Comparison of ENCODE assay signal across 8 mouse cellular contexts in genomic region chr1:118321661-118322201, GRCm38 (mm10). TPM values are rescaled to one million over a fixed set of nuclear protein-coding genes. Genes with fewer than 3 reads are reported as not detected.
DNase-seq lines count a peak whose midpoint lies in the region; ATAC-seq and TF ChIP-seq lines count a peak whose summit lies in the region.

Nifk (plus strand) TSS chr1:118321839.

- TF ChIP-seq POLR2A in brain, embryonic 14.5 days (IDR thresholded peaks at IDR 0.05; ENCODE audit: borderline replicate concordance, extremely low read depth, insufficient read depth, insufficient read length, poor library complexity, severe bottlenecking) = peak; percentile 19; the same call in 1 of the 2 replicates

- no peaks in the 10 kb centered on the region for H3K27me3 ChIP-seq in C2C12 (ENCODE audit: control insufficient read depth, insufficient read depth, insufficient read length)
- H3K27me3 ChIP-seq in erythroblast, embryonic 14.5 days (ENCODE audit: control insufficient read depth) = peaks cover 27% of the 10 kb centered on the region
- H3K27me3 ChIP-seq in heart, embryonic 12.5 days (replicated peaks) = 0 out of 2 replicates have a peak, but pooled peaks cover 8% of the 10 kb centered on the region
- H3K27me3 ChIP-seq in kidney, postnatal 0 days (ENCODE audit: insufficient read depth, low read length) = no peaks in the 10 kb centered on the region
- H3K27me3 ChIP-seq in liver, embryonic 11.5 days (replicated peaks; ENCODE audit: control insufficient read depth, insufficient read depth, low read length) = no peaks in the 10 kb centered on the region
- no peaks in the 10 kb centered on the region for H3K27me3 ChIP-seq in stomach, embryonic 14.5 days (ENCODE audit: control insufficient read depth, insufficient read depth, low read length)

- peaks cover 29% of the 10 kb centered on the region for H3K4me1 ChIP-seq in erythroblast, embryonic 14.5 days (ENCODE audit: control insufficient read depth)
- H3K4me1 ChIP-seq in heart, embryonic 12.5 days (replicated peaks) = peaks cover 6% of the 10 kb centered on the region
- peaks cover 9% of the 10 kb centered on the region for H3K4me1 ChIP-seq in kidney, postnatal 0 days (replicated peaks; ENCODE audit: insufficient read depth, low read length)
- H3K4me1 ChIP-seq in liver, embryonic 11.5 days (replicated peaks; ENCODE audit: control insufficient read depth, insufficient read depth, low read length) = peaks cover 6% of the 10 kb centered on the region; the same call in 1 of the 2 replicates
- H3K4me1 ChIP-seq in stomach, embryonic 14.5 days (ENCODE audit: control insufficient read depth, insufficient read depth, low read length) = peaks cover 9% of the 10 kb centered on the region; the same call in 1 of the 2 replicates

- peak; percentile 88 for ATAC-seq in heart, embryonic 12.5 days (ENCODE audit: insufficient number of reproducible peaks, low FRiP score)
- peak; percentile 91 for ATAC-seq in kidney, postnatal 0 days (replicated peaks; ENCODE audit: low FRiP score, low read depth)
- ATAC-seq in liver, embryonic 11.5 days (replicated peaks; ENCODE audit: low FRiP score) = peak; percentile 87
- ATAC-seq in stomach, embryonic 14.5 days (ENCODE audit: insufficient number of reproducible peaks, insufficient read depth, low FRiP score, low read depth) = peak; percentile 90

- under 1% methylated on average over 37 of the region's 37 CpGs for WGBS in heart, embryonic 12.5 days
- 0% methylated on average over 37 of the region's 37 CpGs for WGBS in kidney, postnatal 0 days
- under 1% methylated on average over 37 of the region's 37 CpGs for WGBS in liver, embryonic 11.5 days
- WGBS in stomach, embryonic 14.5 days = 0% methylated on average over 37 of the region's 37 CpGs

- H3K27ac ChIP-seq in heart, embryonic 12.5 days (ENCODE audit: poor library complexity, severe bottlenecking) = peak within 1 kb of the TSS; percentile 6; the same call in 1 of the 2 replicates
- H3K27ac ChIP-seq in kidney, postnatal 0 days = peak within 1 kb of the TSS; percentile 70
- H3K27ac ChIP-seq in liver, embryonic 11.5 days (ENCODE audit: low read depth, low read length) = peak within 1 kb of the TSS; percentile 21; the same call in 1 of the 2 replicates
- no peak within 1 kb of the TSS for H3K27ac ChIP-seq in stomach, embryonic 14.5 days (ENCODE audit: low read length)

- peak within 1 kb of the TSS; percentile 97 for H3K4me3 ChIP-seq in C2C12 (ENCODE audit: insufficient read depth, poor library complexity, severe bottlenecking)
- peak within 1 kb of the TSS; percentile 73 for H3K4me3 ChIP-seq in erythroblast, embryonic 14.5 days (replicated peaks)
- H3K4me3 ChIP-seq in heart, embryonic 12.5 days = peak within 1 kb of the TSS; percentile 79
- H3K4me3 ChIP-seq in kidney, postnatal 0 days (replicated peaks; ENCODE audit: low read depth, low read length) = peak within 1 kb of the TSS; percentile 94
- H3K4me3 ChIP-seq in liver, embryonic 11.5 days (ENCODE audit: low read depth, low read length) = peak within 1 kb of the TSS; percentile 92
- peak within 1 kb of the TSS; percentile 93 for H3K4me3 ChIP-seq in stomach, embryonic 14.5 days (ENCODE audit: low read depth, low read length)

- H3ac ChIP-seq in C2C12 (ENCODE audit: control insufficient read depth, insufficient read length, low read depth) = peak within 1 kb of the TSS; percentile 91

- peak within 1 kb of the TSS; percentile 77 for H3K9ac ChIP-seq in heart, embryonic 12.5 days
- peak within 1 kb of the TSS; percentile 91 for H3K9ac ChIP-seq in kidney, postnatal 0 days (ENCODE audit: low read depth, low read length)
- H3K9ac ChIP-seq in liver, embryonic 11.5 days (ENCODE audit: low read depth, low read length) = peak within 1 kb of the TSS; percentile 91
- peak within 1 kb of the TSS; percentile 78 for H3K9ac ChIP-seq in stomach, embryonic 14.5 days (replicated peaks; ENCODE audit: low read depth, low read length)

- TF ChIP-seq CTCF in C2C12 (IDR thresholded peaks at IDR 0.05; ENCODE audit: control insufficient read depth, insufficient read depth, insufficient read length) = peak; percentile 28
- TF ChIP-seq CTCF in brain, embryonic 14.5 days (IDR thresholded peaks at IDR 0.05; ENCODE audit: borderline replicate concordance, extremely low read depth, insufficient read depth, insufficient read length) = peak; percentile 85
- peak; percentile 91 for TF ChIP-seq CTCF in kidney, postnatal 0 days (IDR thresholded peaks at IDR 0.05; ENCODE audit: low read depth)

- H3K9me3 ChIP-seq in erythroblast, embryonic 14.5 days (ENCODE audit: control insufficient read depth, low read length) = no peaks in the 10 kb centered on the region
- H3K9me3 ChIP-seq in heart, embryonic 12.5 days (replicated peaks) = no peaks in the 10 kb centered on the region
- H3K9me3 ChIP-seq in kidney, postnatal 0 days (replicated peaks; ENCODE audit: low read length) = no peaks in the 10 kb centered on the region
- H3K9me3 ChIP-seq in liver, embryonic 11.5 days (ENCODE audit: control insufficient read depth, low read length) = no peaks in the 10 kb centered on the region
- no peaks in the 10 kb centered on the region for H3K9me3 ChIP-seq in stomach, embryonic 14.5 days (ENCODE audit: control insufficient read depth, low read depth, low read length)

- peak within 1 kb of the TSS; percentile 81 for H3K4me2 ChIP-seq in heart, embryonic 12.5 days
- H3K4me2 ChIP-seq in kidney, postnatal 0 days (ENCODE audit: low read length) = peak within 1 kb of the TSS; percentile 86
- H3K4me2 ChIP-seq in liver, embryonic 11.5 days = peak within 1 kb of the TSS; percentile 75
- peak within 1 kb of the TSS; percentile 86 for H3K4me2 ChIP-seq in stomach, embryonic 14.5 days (replicated peaks; ENCODE audit: low read depth, low read length)

- H3K79me2 ChIP-seq in C2C12 (ENCODE audit: control insufficient read depth, insufficient read depth) = peaks cover 52% of the 10 kb centered on the region

- peaks cover 39% of the 10 kb centered on the region for H3K36me3 ChIP-seq in C2C12 (ENCODE audit: control insufficient read depth, insufficient read depth)
- peaks cover 30% of the 10 kb centered on the region for H3K36me3 ChIP-seq in erythroblast, embryonic 14.5 days (ENCODE audit: control insufficient read depth)
- peaks cover 27% of the 10 kb centered on the region for H3K36me3 ChIP-seq in heart, embryonic 12.5 days
- H3K36me3 ChIP-seq in kidney, postnatal 0 days (ENCODE audit: insufficient read depth, low read length) = 0 out of 2 replicates have a peak, but pooled peaks cover 11% of the 10 kb centered on the region
- peaks cover 14% of the 10 kb centered on the region for H3K36me3 ChIP-seq in liver, embryonic 11.5 days (ENCODE audit: control insufficient read depth, insufficient read depth, low read length)
- H3K36me3 ChIP-seq in stomach, embryonic 14.5 days (ENCODE audit: control insufficient read depth, insufficient read depth, low read length) = peaks cover 24% of the 10 kb centered on the region

- peak; percentile 98 for DNase-seq in brain, embryonic 14.5 days (ENCODE audit: low read depth)
- DNase-seq in kidney, postnatal 0 days (ENCODE audit: low spot score) = peak; percentile 98
- DNase-seq in liver, embryonic 11.5 days (ENCODE audit: low spot score) = peak; percentile 87
- DNase-seq in naive thymus-derived CD4-positive, alpha-beta T cell, adult 2 months (ENCODE audit: low read depth) = peak; percentile 97

- H3K79me3 ChIP-seq in C2C12 (ENCODE audit: low read depth) = peaks cover 49% of the 10 kb centered on the region

TF ChIP-seq in C2C12, 6 proteins besides CTCF, POLR2A, EP300 and RAD21:
- TF ChIP-seq MAX (IDR thresholded peaks at IDR 0.05) (peak; percentile 95), MYOD1 (IDR thresholded peaks at IDR 0.05; ENCODE audit: control insufficient read depth, insufficient read length, low read depth) (no peak)

RNA-seq across cellular contexts. Expression of gene Nifk, which starts in this region (rescaled TPM):
- 36.4 TPM for polyA plus RNA-seq in C2C12 (2012; fragmentation: generic; extraction: Trizol)
- polyA plus RNA-seq in brain, embryonic 14.5 days (2012; rRNA removed) = 35.4 and 36.7 TPM in 2 replicates
- 0.15 and 0.44 TPM in 2 replicates for polyA plus RNA-seq in erythroblast, embryonic 14.5 days (2012)
- polyA plus RNA-seq in heart, embryonic 12.5 days (2016; fragmentation: Nextera tagmentation; extraction: Ambion mirVana) = 53.0 and 55.1 TPM in 2 replicates
- polyA plus RNA-seq in kidney, postnatal 0 days (2015; fragmentation: Nextera tagmentation; extraction: Ambion mirVana) = 77.8 and 79.0 TPM in 2 replicates
- polyA plus RNA-seq in liver, embryonic 11.5 days (2014; fragmentation: Nextera tagmentation; extraction: Ambion mirVana) = 131 and 147 TPM in 2 replicates
- 72.3 and 75.0 TPM in 2 replicates for polyA plus RNA-seq in stomach, embryonic 14.5 days (2014; fragmentation: Nextera tagmentation; extraction: Ambion mirVana)

Comparison
In these comparisons a context has a peak if more than half of its experiments do, and no peak if none do; other contexts are left out.
1. RNA of gene Nifk (polyA plus RNA-seq): 131 to 147 TPM in liver, embryonic 11.5 days, 77.8 to 79.0 TPM in kidney, postnatal 0 days, 72.3 to 75.0 TPM in stomach, embryonic 14.5 days, 53.0 to 55.1 TPM in heart, embryonic 12.5 days, 35.4 to 36.7 TPM in brain, embryonic 14.5 days and 36.4 TPM in C2C12 (single experiment); 0.15 to 0.44 TPM in erythroblast, embryonic 14.5 days; every median in the first group is over 10 times any median in the second.
2. CTCF ChIP-seq: peak in every context shown above with its lines; median percentile 91 in kidney, postnatal 0 days; 85 in brain, embryonic 14.5 days; 28 in C2C12.
3. Peak in every context shown above with its lines, with median percentiles within 50 percentile points of each other: H3K4me3 ChIP-seq, DNase-seq, ATAC-seq, H3K4me2 ChIP-seq and H3K9ac ChIP-seq.